Mouse (Mus musculus) kidney, postnatal 36 days (tissue): ENCODE measurements around the gene Krtap10-10.

Experiments
- DNase-seq, 2 experiments: peaks; one replicate each; pipeline ENCODE4 v3.0.0; 2021 to 2022; ENCODE audit warnings: mixed read lengths in 2 of 2

Gene Krtap10-10

GRCm38 (mm10) chr10:77869651-77870050 is 33.9 kb downstream of the Krtap10-10 start:
- no peak for DNase-seq

- DNase-seq: peak; percentile 33 to 73
These were observed 43.2 kb downstream of the Krtap10-10 start for GRCm38 (mm10) chr10:77878985-77879384.

GRCm38 (mm10) chr10:77880305-77880704 is 44.6 kb downstream of the Krtap10-10 start:
- no peak for DNase-seq

GRCm38 (mm10) chr10:77882553-77882952 is 46.8 kb downstream of the Krtap10-10 start:
- no peak for DNase-seq

- DNase-seq: no peak
These were observed 50.4 kb downstream of the Krtap10-10 start for GRCm38 (mm10) chr10:77886007-77886747.
